Mouse (Mus musculus) urinary bladder, postnatal 36 days (tissue): Measurements from ENCODE around the gene Dnaic1.
A peak's percentile ranks its signal among the peaks of the same experiment; 100 is the strongest.

Source experiments
- DNase-seq, 2 experiments: peaks; one replicate each; pipeline ENCODE4 v3.0.0; 2022; ENCODE audit warnings: low spot score in 2 of 2, mixed read lengths in 1 of 2

Gene Dnaic1

DNA sequence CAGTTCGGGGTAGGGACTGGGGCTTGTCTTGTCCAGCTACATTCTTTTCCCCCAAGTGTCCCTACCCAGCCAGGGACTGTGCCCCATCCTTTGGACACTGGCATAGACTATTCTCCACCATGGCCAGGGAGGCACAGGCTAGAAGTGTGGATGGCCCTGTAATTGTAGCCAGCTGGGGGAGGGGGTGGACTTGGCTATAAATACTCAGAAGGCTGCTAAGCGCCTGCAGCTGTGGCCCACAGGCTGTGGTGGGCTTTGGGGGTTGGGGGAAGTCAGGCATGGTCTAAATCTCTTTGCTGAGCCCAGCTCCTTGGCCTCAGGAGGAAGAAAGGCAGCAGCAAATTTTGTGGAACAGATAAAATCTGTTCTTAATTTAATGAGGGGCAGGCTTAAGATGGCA, 66.3 kb downstream of the Dnaic1 start:
- DNase-seq, result no peak

DNA sequence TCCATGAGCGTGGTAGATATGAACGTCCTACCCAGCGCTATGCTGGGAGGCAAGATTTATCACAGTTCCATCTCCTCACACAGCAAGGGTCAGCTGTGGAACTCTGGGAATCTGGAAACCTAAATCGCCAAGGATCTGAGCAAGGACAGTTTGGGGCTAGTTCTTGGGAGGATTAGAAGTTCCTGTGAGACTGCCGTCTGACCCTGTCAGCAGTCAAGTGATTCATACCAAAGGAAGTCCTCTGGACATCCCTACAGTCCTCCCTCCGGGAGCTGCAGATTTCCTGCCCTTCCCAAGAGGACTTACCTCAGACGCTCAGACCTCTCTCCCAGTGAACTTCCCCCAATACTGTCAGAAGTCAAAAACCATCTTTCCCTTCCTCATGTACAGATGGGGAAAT, 66.8 kb downstream of the Dnaic1 start:
- no peak for DNase-seq

GRCm38 (mm10) chr4:41636882-41637635, 67.5 kb downstream of the Dnaic1 start:
- no peak for DNase-seq

GRCm38 (mm10) chr4:41638186-41638731, 68.7 kb downstream of the Dnaic1 start:
- no peak for DNase-seq

- DNase-seq, result no peak
Measured at GRCm38 (mm10) chr4:41638828-41639213, 69.2 kb downstream of the Dnaic1 start.

DNA sequence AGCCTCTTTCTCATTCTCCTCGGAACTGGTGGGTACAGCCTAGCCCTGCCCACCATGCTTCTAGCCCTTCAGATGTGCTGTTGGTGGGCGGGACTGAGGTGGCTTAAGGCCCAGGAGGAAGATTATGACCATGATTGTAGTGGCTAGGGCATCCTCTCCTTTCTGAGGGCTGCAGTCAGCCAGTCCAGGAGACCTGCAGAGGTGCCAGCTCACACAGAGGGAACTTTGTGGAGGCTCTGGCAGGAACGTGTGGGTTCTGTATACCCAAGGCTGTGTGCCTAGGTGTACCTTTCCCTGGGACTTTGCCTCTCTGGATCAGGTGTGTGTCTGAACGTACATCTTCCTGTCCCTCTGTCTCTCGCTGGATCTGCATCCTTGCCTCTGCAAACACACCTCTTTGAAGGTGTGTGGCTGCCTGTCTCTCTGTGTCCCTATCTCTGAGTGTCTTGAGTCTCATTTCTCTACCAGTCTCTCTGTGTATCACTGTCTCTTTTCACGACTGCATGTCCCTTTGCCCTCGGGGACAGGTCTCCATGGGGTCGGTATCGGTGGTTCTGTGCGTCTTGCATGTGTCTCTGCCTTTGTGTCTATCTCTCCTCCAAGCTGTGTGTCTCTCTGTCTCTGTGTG, 69.8 kb downstream of the Dnaic1 start:
- DNase-seq, result no peak

DNA sequence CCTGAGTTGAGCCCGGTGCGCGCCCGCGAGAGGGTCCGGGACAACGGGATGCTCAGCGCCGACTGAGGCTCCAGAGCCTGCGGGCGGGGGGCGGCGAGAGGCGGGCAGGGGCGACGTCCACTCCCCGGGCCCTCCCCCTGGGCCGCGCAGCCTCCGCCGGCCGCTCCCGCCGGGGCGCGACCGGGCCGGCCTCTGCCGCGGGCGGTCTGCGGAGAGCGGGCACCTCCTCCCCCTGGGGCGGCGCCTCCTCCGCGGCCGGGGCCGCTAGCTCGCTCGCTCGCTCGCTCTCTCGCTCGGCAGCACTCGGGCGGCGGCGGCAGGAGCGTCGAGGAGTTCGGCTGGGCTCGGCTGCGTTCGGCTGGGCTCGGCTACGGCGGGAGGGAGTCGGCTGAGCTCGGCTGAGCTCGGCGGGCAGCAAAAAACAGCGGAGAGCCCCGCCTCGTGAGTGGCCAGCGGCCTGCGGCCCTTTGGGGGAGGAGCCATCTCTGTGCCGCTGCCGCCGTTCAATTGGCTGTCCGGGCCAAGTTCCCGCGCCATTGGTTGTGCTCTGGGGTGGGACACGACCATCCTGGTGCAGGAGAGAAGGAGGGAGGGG, 70.4 kb downstream of the Dnaic1 start, which contains the start of gene Enho:
TSS of gene Enho (minus strand) at position 412 of the 595 bp plus-strand sequence.
- peak; percentile 94 to 95 for DNase-seq

DNA sequence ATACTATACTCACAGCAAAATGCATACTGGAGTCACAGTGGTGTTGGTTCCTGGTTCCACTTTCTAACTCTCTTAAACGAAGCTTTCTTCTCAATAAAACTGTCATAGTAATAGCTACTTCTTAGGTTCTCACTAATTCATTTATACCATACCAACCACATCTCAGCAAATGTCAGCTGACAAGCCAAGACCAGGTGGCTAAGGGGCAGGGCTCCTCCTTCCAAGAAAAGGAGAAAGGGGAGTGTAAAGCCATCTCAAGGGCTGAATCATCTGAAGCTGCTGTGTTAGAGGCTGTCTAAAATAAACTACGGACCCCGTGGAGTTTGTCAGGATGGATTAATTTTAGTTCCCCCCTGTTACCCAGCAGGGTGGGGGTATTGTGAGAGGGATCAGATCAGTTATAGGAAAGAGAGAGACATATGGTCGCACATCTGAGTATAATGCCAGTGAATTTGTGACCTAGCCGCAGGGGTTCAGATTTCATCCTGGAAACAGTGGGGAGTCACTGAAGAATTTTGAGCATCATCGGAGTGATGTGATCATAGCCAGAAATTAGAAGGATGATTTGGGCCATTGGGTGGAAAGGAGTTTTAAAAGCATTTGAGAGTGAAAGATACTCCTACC, 71.7 kb downstream of the Dnaic1 start:
- no peak for DNase-seq

GRCm38 (mm10) chr4:41645488-41645887, 75.9 kb downstream of the Dnaic1 start:
- DNase-seq, result no peak

DNA sequence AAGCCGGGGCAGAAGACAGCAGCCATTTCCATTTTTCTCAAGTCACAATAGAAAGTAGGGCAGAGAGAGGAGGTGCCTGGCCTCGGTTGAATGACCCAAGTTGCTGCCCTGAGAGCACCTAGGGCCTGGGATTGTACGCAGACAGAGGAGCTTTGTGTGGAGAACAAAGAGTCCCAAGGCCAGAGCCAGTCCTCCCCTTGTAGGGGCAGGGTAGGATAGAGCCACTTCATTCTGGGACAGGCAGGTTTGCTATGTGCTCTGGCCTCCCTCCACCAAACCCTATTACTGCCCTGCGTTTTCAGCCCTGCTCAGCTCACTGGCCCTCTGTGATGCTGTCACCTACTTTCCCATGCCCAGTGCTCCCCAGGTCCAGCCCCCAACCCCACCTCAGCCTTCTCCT, 78.6 kb downstream of the Dnaic1 start:
- peak in 1 of 2 experiments; percentile 49 for DNase-seq

DNA sequence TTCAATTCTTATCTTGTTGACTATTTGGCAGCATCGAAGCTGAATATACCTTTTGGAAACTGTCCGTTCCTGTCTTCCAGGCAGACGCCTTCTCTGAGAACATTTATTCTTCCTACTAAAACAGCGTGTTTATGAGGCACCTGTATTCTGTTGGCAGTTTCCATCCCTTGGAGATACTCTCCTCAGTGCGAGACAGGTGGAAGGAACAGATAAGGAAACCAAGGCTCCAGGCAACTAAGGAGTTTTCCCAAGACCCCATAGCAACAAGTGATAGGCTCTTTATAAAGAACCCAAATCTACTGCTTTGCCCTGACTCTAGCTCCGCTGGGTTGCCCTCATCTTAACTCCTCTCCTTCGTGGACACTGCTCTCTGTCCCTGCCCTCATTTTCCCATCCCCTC, 79.1 kb downstream of the Dnaic1 start:
- no peak for DNase-seq

DNA sequence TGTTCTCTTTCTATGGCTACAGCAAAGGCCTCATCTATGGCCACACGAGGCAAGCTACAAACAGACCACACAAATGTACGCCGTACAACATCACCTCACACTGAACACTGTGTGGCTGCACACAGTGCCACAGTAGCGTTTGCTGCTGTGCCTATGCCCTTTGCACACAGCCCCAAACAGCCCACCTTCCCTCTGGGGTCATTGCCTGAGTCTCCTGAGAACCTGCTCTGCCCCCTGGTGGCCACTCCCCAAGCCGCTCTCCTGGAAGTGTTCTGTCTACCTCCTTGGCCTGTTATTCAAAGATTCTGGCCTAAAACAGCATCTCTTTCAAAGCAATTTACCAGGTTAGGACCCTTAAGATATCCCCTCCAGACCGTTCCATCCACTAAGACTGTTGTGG, 83.7 kb downstream of the Dnaic1 start:
- DNase-seq, result peak; percentile 69

DNA sequence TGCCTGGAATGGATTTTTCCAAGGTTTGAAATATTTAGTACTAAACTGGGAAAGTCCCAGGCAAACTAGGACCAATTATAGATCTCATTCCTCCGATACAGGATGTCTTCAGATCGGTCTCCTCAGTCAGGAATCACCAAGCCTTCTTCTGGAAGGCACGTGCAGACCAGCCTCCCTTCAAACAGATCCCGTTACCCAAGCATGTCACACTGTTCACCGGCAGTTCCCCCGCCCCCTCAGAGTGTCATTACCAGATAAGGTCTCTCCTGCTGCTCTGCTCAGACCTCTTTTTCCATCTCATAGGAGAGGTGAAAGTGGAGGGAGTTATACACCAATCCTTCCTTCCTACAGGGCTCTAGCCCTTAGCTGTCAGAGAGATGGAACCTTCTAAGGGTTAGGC, 84.2 kb downstream of the Dnaic1 start:
- DNase-seq, result no peak

GRCm38 (mm10) chr4:41654217-41654616, 84.6 kb downstream of the Dnaic1 start:
- DNase-seq, result peak; percentile 51 to 65

- DNase-seq, result no peak
Measured at GRCm38 (mm10) chr4:41655525-41655924, 86.0 kb downstream of the Dnaic1 start.

- DNase-seq, result no peak
Measured at GRCm38 (mm10) chr4:41658566-41659384, 89.2 kb downstream of the Dnaic1 start.

DNA sequence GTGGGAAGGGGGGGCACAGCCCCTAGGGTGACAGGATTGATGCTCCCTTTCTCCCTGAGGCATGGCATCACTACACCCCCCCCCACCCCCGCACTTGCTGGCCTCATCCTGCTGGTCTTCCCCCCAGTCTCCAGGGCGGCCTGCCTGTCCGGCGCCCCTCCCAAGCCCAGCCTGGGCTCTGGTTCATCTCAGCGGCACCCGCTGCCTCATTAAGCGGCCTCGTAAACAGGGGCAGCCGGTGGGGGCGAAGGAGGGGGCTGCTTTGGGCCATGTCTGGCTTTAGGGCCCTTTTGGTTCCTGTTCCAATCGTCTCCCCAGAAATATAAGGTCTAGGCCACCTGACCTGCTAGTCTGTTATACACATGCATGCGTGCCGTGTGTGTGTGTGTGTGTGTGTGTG, 90.0 kb downstream of the Dnaic1 start:
- no peak for DNase-seq

- DNase-seq, result no peak
Measured at GRCm38 (mm10) chr4:41660851-41661430, 91.4 kb downstream of the Dnaic1 start.

- no peak for DNase-seq
Measured at GRCm38 (mm10) chr4:41662723-41663122, 93.1 kb downstream of the Dnaic1 start.

- DNase-seq, result no peak
Measured at GRCm38 (mm10) chr4:41663614-41664013, 94.0 kb downstream of the Dnaic1 start.

GRCm38 (mm10) chr4:41664533-41664932, 95.0 kb downstream of the Dnaic1 start:
- no peak for DNase-seq
